Mouse (Mus musculus) midbrain, embryonic 10.5 days (tissue): ENCODE results near the gene Serbp1. TPM values are rescaled to one million over a fixed set of nuclear protein-coding genes. Genes with fewer than 3 reads are reported as not detected.

Source experiments
- DNase-seq: peaks from one replicate; pipeline ENCODE4 v3.0.0-alpha.2; 2017; ENCODE audit warnings: low spot score
- H3K27ac ChIP-seq: fragments of 300-500 bp; sonication (generic); replicated peaks from 2 replicates; pipeline ENCODE4 v1.5.1; 2016; ENCODE audit warnings: mild to moderate bottlenecking
- H3K27me3 ChIP-seq: fragments of 300-500 bp; sonication (generic); 2 replicates; pipeline ENCODE4 v1.6.1; 2016; ENCODE audit warnings: low read depth, mild to moderate bottlenecking; ENCODE audit not compliant: poor library complexity, severe bottlenecking
- H3K36me3 ChIP-seq: fragments of 300-500 bp; sonication (generic); 2 replicates; pipeline ENCODE4 v1.6.1; 2016; ENCODE audit warnings: mild to moderate bottlenecking, moderate library complexity
- H3K4me1 ChIP-seq: fragments of 300-500 bp; sonication (generic); 2 replicates; pipeline ENCODE4 v1.6.1; 2016
- H3K4me3 ChIP-seq: fragments of 300-500 bp; sonication (generic); 2 replicates; pipeline ENCODE4 v1.5.1; 2016; ENCODE audit warnings: mild to moderate bottlenecking, moderate library complexity
- H3K9me3 ChIP-seq: fragments of 300-500 bp; sonication (generic); replicated peaks from 2 replicates; pipeline ENCODE4 v1.6.1; 2016; ENCODE audit warnings: mild to moderate bottlenecking
- WGBS: fragments of 180-500 bp; shearing (Covaris S2); methylation state at CpG from one replicate; pipeline ENCODE4 v1.1.7; 2016; 5-methylcytosine and 5-hydroxymethylcytosine counted together
- polyA plus RNA-seq: library from polyadenylated mRNA; unstranded; fragments of >200 nt; fragmentation: Nextera tagmentation; extraction: Ambion mirVana; gene quantifications from 2 replicates; pipeline ENCODE4 v1.2.1, GENCODE M21; 2016

Gene Serbp1
- polyA plus RNA-seq = 427 and 470 TPM in 2 replicates

GRCm38 (mm10) chr6:67237977-67238376, at the start of gene Serbp1:
TSS of gene Serbp1 (plus strand) at chr6:67238176.
- Histone ChIP-seq H3K27ac (no peak within 1 kb of the TSS), H3K36me3 (no peaks in the 10 kb centered on the region), H3K9me3 (no peaks in the 10 kb centered on the region), H3K4me1 (0 out of 2 replicates have a peak, but pooled peaks cover 4% of the 10 kb centered on the region), H3K27me3 (no peaks in the 10 kb centered on the region), H3K4me3 (no peak within 1 kb of the TSS)
- DNase-seq = no peak
- WGBS = 25% methylated on average over 12 of the region's 12 CpGs

DNA sequence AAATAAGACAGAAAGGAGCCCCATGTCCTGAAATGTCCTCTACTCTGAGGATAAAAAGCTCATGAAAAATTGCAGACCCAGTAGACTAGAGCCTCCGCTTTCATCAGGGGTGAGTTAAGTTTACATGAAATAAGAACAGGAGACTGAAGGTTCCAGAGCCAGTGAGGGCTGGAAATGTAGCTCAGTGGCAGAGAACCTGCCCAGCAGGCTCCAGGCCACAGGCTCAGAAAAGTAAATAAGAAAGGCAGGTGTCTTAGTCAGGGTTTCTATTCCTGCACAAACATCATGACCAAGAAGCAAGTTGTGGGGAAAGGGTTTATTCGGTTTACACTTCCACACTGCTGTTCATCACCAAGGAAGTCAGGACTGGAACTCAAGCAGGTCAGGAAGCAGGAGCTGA, 44.4 kb upstream of the Serbp1 start:
- WGBS = 87% methylated on average over 2 of the region's 2 CpGs
- no peak overlapping the region for H3K27ac ChIP-seq

DNA sequence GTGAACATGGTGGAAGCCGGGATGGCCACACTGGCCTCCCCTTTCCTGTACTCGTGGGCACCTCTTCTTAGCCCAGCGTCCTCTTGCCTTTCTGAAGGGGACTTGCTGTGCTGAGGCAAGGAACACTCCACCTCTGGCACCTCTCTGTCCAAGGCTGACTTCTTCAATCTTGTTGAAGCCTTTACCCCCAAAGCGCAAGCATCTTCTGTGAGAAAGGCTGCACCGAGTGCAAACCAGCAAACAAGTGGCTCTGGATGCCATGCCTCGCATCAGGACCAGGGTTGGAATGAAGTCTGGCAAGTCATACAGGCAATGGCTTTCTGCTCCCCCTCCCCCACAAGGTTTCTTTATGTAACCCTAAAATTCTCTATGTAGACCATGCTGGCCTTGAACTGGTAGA, 43.4 kb upstream of the Serbp1 start:
- no peaks in the 10 kb centered on the region for H3K9me3 ChIP-seq
- H3K36me3 ChIP-seq = no peaks in the 10 kb centered on the region
- H3K27me3 ChIP-seq = no peaks in the 10 kb centered on the region
- H3K27ac ChIP-seq = no peak overlapping the region
- 87% methylated on average over 6 of the region's 6 CpGs for WGBS
- no peak overlapping the region for H3K4me3 ChIP-seq
- peaks cover 10% of the 10 kb centered on the region; the same call in 1 of the 2 replicates for H3K4me1 ChIP-seq
- DNase-seq = no peak

More for the DNA sequence above, 44.4 kb upstream of the Serbp1 start:
- Histone ChIP-seq H3K4me3 (no peak overlapping the region), H3K27me3 (no peaks in the 10 kb centered on the region), H3K36me3 (no peaks in the 10 kb centered on the region), H3K9me3 (no peaks in the 10 kb centered on the region), H3K4me1 (peaks cover 10% of the 10 kb centered on the region; the same call in 1 of the 2 replicates)
- DNase-seq = no peak

DNA sequence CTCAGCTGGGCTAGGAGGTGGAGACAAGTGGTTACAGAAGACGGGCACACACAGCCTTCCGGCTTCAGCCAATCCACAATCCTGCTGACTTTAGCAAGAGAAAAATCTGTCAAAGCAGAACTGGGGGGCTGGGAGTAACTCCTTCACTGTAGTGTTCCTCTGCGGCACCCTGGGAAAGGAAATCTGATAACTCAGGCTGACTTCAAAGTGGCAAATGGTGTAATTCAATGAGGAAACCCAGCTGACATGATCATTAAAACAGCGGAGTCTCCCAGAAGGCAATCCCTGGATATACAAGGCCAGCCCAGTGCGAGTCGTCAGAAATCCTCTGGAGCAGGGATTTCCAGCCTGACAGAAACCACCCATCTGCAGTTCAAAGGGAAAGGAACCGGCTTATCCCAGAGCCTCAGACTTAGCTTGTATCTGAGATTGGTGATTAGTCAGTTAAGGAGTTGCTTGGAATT, 42.8 kb upstream of the Serbp1 start:
- DNase-seq = no peak
- 14% methylated on average over 7 of the region's 7 CpGs for WGBS
- H3K27me3 ChIP-seq = no peaks in the 10 kb centered on the region
- no peaks in the 10 kb centered on the region for H3K9me3 ChIP-seq
- H3K36me3 ChIP-seq = no peaks in the 10 kb centered on the region
- no peak overlapping the region for H3K4me3 ChIP-seq
- H3K4me1 ChIP-seq = peaks cover 10% of the 10 kb centered on the region; the same call in 1 of the 2 replicates
- H3K27ac ChIP-seq = no peak overlapping the region

DNA sequence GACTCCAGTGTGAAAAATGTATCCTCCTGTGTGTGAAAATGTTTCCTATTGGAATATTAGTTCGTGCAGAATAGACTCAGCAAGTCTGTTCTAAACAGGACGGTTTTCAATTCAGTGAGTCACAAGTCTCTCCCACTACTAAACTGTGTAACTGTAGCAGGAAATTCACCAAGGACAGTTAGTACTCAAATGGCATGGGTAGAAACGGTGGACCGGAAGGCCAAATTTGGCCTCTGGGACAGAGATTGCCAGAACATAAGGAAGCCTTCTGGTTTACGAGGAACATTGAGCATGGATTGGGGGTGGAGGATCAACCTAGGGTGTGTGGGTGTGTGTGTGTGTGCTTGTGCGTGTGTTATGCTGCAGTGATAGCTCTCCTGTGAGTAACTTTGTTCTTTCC, 41.2 kb upstream of the Serbp1 start:
- H3K4me3 ChIP-seq = no peak overlapping the region
- peaks cover 10% of the 10 kb centered on the region; the same call in 1 of the 2 replicates for H3K4me1 ChIP-seq
- H3K27me3 ChIP-seq = no peaks in the 10 kb centered on the region
- no peaks in the 10 kb centered on the region for H3K9me3 ChIP-seq
- H3K27ac ChIP-seq = no peak overlapping the region
- WGBS = 90% methylated on average over 6 of the region's 6 CpGs
- no peak for DNase-seq
- H3K36me3 ChIP-seq = no peaks in the 10 kb centered on the region

DNA sequence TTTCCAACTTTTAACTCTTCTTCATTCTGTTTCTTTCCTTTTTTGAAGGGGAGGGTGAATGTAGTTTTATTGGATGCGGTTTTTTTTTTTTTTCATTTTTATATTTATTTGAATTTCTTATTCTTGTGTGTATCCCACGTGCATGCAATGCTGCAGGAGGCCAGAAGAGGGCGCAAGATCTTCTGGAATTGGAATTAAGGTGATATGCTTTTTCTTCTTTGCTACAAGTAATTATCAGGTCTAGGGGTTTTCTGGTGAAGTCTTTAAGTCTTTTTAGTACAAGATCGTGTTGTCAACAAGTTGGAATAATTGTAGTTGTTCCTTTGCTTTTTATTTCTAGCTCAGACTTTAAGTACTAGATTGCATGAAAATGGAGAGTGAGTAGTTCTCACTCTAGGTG, 39.9 kb upstream of the Serbp1 start:
- 29% methylated on average over 4 of the region's 4 CpGs for WGBS
- no peak overlapping the region for H3K27ac ChIP-seq
- H3K36me3 ChIP-seq = no peaks in the 10 kb centered on the region
- H3K4me1 ChIP-seq = peaks cover 10% of the 10 kb centered on the region; the same call in 1 of the 2 replicates
- H3K9me3 ChIP-seq = no peaks in the 10 kb centered on the region
- no peak for DNase-seq
- no peak overlapping the region for H3K4me3 ChIP-seq
- H3K27me3 ChIP-seq = no peaks in the 10 kb centered on the region

- WGBS = 49% methylated on average over 5 of the region's 5 CpGs
- Histone ChIP-seq H3K36me3 (no peaks in the 10 kb centered on the region), H3K4me3 (no peak overlapping the region), H3K4me1 (no peaks in the 10 kb centered on the region), H3K27ac (no peak overlapping the region), H3K9me3 (no peaks in the 10 kb centered on the region), H3K27me3 (no peaks in the 10 kb centered on the region)
- DNase-seq = no peak
Observed at GRCm38 (mm10) chr6:67200715-67201322, 37.2 kb upstream of the Serbp1 start.

- no peak for DNase-seq
- no peak overlapping the region for H3K27ac ChIP-seq
- H3K36me3 ChIP-seq = no peaks in the 10 kb centered on the region
- H3K27me3 ChIP-seq = no peaks in the 10 kb centered on the region
- no peak overlapping the region for H3K4me3 ChIP-seq
- H3K4me1 ChIP-seq = no peaks in the 10 kb centered on the region
- no peaks in the 10 kb centered on the region for H3K9me3 ChIP-seq
- 75% methylated on average over 35 of the region's 35 CpGs for WGBS
Observed at GRCm38 (mm10) chr6:67205081-67206037, 32.6 kb upstream of the Serbp1 start.

GRCm38 (mm10) chr6:67212362-67212761, 25.6 kb upstream of the Serbp1 start:
- no peaks in the 10 kb centered on the region for H3K9me3 ChIP-seq
- no peak overlapping the region for H3K27ac ChIP-seq
- H3K36me3 ChIP-seq = no peaks in the 10 kb centered on the region
- H3K27me3 ChIP-seq = no peaks in the 10 kb centered on the region
- WGBS = 83% methylated on average over 1 of the region's 1 CpGs
- H3K4me3 ChIP-seq = no peak overlapping the region
- no peak for DNase-seq
- no peaks in the 10 kb centered on the region for H3K4me1 ChIP-seq

- no peak for DNase-seq
- H3K9me3 ChIP-seq = no peaks in the 10 kb centered on the region
Observed at GRCm38 (mm10) chr6:67213429-67214098, 24.4 kb upstream of the Serbp1 start.

DNA sequence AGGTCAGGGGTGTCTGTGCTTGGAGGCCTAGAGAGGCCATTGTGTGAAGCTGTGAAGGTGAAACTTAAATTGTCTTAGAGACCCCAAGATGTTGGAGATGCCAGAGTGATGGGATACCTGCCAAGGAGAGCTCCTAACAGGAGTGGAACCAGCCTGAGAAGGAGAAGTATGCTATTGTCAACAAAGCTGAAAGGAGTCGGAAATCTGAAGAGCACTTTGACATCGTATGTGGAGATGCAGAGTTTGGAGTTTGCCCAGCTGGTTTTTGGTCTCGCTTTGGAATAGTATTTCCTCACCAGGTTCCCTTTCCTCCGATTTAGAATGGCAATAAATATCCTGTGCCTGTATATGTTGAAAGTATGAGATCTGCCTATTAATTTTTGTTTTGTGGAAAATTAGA, 20.6 kb upstream of the Serbp1 start:
- H3K27me3 ChIP-seq = no peaks in the 10 kb centered on the region
- no peak for DNase-seq
- WGBS = 85% methylated on average over 4 of the region's 4 CpGs
- H3K4me3 ChIP-seq = no peak overlapping the region
- no peaks in the 10 kb centered on the region for H3K9me3 ChIP-seq
- H3K4me1 ChIP-seq = no peaks in the 10 kb centered on the region
- no peak overlapping the region for H3K27ac ChIP-seq
- H3K36me3 ChIP-seq = no peaks in the 10 kb centered on the region

More at GRCm38 (mm10) chr6:67213429-67214098, 24.4 kb upstream of the Serbp1 start:
- H3K27ac ChIP-seq = no peak overlapping the region
- H3K27me3 ChIP-seq = no peaks in the 10 kb centered on the region
- H3K4me3 ChIP-seq = no peak overlapping the region
- no peaks in the 10 kb centered on the region for H3K36me3 ChIP-seq
- no peaks in the 10 kb centered on the region for H3K4me1 ChIP-seq
- 91% methylated on average over 4 of the region's 4 CpGs for WGBS

DNA sequence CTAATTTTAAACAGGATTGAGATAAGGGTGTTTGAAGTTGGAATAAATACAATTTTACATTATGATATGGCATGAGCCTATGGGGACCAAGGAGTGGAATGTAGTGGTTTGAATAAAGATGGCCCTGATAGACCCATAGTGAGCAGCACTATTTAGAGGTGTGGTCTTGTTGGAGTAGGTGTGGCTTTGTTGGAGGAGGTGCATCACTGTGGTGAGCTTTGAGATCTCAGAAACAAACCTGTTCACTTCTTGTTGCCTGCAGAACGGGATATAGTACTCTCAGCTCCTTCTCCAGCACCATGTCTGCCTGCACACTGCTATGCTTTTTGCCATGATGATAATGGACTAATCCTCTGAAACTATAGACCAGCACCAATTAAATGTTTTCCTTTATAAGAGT, 20.1 kb upstream of the Serbp1 start:
- Histone ChIP-seq H3K27ac (no peak overlapping the region), H3K36me3 (no peaks in the 10 kb centered on the region), H3K27me3 (no peaks in the 10 kb centered on the region), H3K9me3 (no peaks in the 10 kb centered on the region), H3K4me1 (no peaks in the 10 kb centered on the region), H3K4me3 (no peak overlapping the region)
- 84% methylated on average over 1 of the region's 1 CpGs for WGBS
- no peak for DNase-seq
